Mouse (Mus musculus): Measurements from ENCODE around the gene Elf2.

DNA sequence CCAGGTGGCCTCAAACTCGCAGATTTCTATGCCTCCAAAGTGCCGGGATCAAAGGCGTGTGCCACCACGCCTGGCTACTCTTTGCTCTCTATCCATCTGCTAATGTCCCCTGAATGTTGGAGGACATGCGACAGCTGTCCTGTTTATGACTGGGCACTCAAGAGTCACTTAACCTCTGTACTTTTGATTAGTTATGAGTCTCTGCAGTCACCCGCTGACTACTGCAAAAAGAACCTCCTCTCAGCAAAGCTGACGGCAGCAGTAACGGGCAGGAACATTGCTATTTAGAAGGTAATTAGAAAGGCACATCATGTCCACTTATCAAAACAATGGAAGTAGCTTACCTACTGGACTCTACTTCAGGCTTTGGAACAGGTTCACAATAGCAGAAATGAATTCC, 118.6 kb downstream of the Elf2 start:
- TF ChIP-seq GATA1 (IDR thresholded peaks at IDR 0.05; ENCODE audit: low read depth, low read length): no peak
- TF ChIP-seq TBP (IDR thresholded peaks at IDR 0.05; ENCODE audit: low read depth, low read length): no peak
- no peak for TF ChIP-seq CTCF (IDR thresholded peaks at IDR 0.05 in 2 of 3, conservative IDR thresholded peaks at IDR 0.05 in 1 of 3; ENCODE audit: control insufficient read depth in 1 of 3, insufficient read depth in 1 of 3, low read depth in 2 of 3, low read length in 3 of 3, poor library complexity in 1 of 3, severe bottlenecking in 1 of 3)
- no peak for TF ChIP-seq POLR2A (IDR thresholded peaks at IDR 0.05; ENCODE audit: control insufficient read depth in 1 of 2, insufficient read depth in 1 of 2, low read depth in 1 of 2, low read length in 2 of 2, poor library complexity in 1 of 2)
- TF ChIP-seq MEF2A (IDR thresholded peaks at IDR 0.05; ENCODE audit: extremely low read depth, insufficient replicate concordance, low read depth, low read length, poor library complexity, severe bottlenecking): no peak
- TF ChIP-seq MAFK (IDR thresholded peaks at IDR 0.05; ENCODE audit: borderline replicate concordance, low read depth, low read length): no peak
- TF ChIP-seq MAX (IDR thresholded peaks at IDR 0.05; ENCODE audit: low read length): no peak
- TF ChIP-seq CHD2 (IDR thresholded peaks at IDR 0.05; ENCODE audit: low read length): no peak
- no peak for TF ChIP-seq TCF12 (IDR thresholded peaks at IDR 0.05; ENCODE audit: low read depth, low read length)
- no peak for TF ChIP-seq MAZ (IDR thresholded peaks at IDR 0.05; ENCODE audit: low read depth, low read length)
- TF ChIP-seq BHLHE40 (IDR thresholded peaks at IDR 0.05; ENCODE audit: borderline replicate concordance, low read depth, low read length): no peak
- TF ChIP-seq ZNF384 (IDR thresholded peaks at IDR 0.05; ENCODE audit: low read depth, low read length): no peak
- no peak for TF ChIP-seq TAL1 (IDR thresholded peaks at IDR 0.05; ENCODE audit: low read length)
